Mouse (Mus musculus): ENCODE measurements around the gene Slc38a11. TPM values are rescaled to one million over a fixed set of nuclear protein-coding genes. Genes with fewer than 3 reads are reported as not detected.

Slc38a11 gene
- total RNA-seq, 1 experiment from 2014 or later: 27.8 TPM

DNA sequence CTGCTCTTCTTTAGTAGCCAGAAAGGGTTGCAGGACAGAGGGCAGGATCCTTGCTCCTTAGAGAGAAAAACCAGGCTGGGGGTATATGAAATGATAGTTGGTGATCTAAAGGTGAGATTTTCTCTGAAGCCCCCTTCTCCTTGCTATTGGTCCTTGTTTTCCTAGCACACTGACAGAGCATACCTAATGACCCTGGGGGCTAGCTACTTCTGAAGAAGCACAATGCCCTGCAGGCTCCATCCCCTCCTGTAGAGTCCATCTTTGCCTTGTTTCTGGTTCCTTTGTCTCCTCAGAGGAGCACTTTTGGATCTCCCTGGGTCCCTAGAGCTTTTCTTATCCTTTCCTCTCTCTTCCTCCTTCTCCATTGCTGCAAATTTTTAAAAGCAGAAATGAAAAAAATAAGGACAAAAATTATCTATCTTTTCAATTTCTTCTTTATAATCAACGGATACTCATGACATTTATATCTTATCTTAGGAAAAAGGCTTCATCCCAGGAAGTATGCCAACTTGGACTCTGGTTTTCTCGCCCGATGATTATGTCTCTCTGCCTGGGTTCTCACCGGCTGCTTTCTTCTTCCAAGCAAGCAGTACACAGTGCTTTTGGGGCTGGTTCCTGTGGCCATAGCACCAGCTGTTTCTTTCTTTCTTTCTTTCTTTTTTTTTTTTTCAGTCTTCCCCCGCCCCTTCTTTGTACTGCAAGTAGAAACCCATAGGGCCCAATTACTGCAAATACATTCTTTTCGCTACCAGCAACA is 41.7 kb downstream of the Slc38a11 start:
- DNase-seq: no peak

DNA sequence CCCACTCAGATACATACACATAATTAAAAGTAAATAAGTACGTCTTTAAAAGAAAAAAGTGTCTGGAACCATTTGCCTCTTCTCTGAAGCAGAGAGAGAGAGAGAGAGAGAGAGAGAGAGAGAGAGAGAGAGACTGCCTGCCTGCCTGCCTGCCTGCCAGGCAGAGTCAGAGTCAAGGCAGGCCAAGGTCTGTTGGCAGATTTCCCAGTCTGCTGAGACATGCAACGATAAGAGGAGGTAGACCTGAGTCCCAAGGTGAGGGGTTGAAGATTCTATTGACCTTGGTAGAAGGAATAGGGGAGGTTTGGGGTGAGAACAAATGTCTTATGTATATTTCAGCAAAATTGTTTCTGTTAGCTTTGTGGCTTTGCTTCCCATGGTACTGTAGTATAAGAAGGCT is 42.9 kb downstream of the Slc38a11 start:
- peak; percentile 77 for DNase-seq

DNA sequence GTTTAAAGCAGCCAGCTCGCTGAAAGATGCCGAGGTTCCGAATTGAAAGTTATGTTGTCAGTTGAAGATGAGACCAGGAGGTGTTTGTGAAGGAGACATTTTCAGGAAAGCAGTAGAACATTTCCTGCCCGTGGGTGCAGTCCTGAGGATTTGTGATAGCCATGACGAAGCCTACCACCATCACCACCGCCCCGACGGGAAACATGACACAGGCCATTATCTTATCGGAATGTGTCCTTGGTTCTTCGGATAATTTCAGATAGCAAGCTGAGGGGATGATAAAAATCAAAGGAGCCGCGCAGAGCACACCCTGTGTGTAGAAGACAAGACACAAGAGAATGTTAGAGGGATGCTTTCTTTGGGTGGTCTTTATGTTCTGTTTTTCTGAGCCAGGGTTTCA is 47.1 kb downstream of the Slc38a11 start:
- peak; percentile 35 for DNase-seq

DNA sequence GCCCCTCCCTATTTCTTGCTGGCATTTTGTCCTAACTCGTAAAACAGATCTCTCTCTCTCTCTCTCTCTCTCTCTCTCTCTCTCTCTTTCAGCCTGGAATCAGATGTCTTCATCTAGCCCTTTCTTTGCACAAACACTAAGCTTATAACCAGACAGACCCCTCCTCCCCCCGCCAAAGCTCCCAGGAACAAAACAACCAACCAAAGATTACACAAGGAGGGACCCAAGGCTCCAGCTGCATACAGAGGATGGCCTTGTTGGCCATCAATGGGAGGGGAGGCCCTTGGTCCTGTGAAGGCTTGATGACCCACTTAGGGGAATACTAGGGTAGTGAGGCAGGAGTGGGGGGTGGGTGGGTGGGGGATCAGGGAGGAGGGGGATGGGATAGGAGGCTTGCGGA is 52.6 kb downstream of the Slc38a11 start:
- no peak for DNase-seq

DNA sequence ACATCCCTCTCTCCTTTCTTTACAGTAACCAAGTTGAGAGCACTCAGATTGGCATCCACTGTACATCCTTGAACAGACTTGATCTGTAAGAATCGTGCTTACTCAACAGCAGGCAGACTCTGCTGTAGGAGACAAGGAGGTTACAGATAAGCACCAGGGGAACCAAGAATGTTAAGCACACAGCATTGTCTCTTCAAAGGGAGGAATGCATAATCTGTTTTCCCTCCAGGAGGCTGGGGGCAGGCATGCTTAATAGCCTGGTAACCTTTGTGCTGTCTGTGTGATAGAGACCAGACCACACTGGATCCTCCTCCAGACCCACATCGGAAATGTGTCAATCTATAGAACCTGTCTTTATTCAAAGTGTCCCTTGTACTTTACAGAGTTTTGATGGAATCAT is 67.3 kb downstream of the Slc38a11 start:
- no peak for DNase-seq

DNA sequence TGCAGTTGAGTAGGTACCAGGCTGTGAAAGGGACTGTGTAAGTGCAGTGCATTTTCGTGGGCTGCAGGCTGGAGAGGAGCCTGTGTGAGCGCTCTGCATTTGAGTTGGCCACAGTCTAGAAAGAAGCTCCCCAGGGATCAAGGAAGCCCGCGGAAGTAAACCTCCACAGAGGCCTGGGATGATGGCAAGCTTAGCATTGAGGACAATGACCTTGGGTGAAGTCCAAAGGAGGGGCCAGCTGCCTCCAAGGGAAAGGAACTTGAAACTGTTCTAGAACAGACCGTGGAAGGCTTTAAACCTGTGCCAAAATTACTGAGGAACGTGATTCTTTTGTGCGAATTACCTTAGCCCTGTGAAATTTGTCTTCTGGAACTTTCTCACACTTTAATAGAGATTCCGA is 69.7 kb downstream of the Slc38a11 start:
- DNase-seq: peak; percentile 65

DNA sequence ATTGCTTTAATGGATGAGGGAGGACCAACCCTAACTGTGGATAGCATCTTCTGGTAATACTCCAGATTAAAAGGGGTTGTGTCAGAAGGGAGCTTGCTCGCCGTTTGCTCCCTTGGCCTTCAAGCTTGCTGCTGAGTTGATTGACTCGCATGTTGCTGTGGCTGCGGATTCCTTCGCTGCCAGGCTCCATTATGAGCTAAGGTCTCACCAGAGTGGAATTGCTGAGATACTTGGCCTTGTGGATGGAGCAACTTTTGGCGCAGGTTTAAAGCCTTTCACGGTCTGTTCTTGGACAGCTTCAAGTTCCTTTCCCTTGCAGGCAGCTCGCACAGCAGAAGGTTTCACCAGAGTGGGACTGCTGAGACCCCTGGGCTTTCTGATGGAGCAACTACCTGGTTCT is 70.4 kb downstream of the Slc38a11 start:
- peak; percentile 40 for DNase-seq

DNA sequence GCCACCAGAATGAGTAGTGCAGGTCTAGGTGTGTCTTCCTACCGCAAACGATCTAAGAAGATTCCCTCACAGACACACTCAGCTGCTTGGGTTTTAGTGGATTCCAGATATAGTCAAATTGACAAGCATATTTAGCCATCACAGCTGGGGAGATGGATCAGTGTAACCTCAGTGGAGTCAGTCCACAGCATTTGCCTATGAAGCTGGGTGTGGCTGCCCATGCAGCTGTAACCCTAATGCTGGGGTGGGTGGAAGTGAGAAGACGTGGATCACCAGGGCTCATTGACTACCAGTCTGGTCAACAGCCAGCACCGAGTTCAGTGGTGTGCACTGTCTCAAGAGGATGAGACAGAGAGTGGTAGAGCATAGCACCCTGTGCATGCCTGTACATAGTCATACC is 74.1 kb downstream of the Slc38a11 start:
- DNase-seq: no peak

DNA sequence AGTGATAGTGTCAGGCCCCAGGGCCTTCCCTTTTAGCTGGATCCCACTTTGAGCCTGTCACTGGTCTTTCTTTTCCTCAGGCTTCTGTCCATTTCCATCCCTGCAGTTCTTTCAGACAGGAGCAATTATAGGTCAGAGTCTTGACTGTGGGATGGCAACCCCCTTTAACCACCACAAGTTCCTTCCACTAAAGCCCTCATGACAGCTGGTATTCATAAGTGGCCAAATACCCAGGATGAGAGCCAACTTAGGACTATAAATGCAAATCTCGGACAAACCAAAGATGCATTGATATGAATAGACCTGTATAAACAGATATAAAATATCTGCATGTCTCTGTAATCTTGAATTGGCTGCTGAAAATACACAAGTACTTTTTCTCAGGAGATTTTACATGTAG is 75.1 kb downstream of the Slc38a11 start:
- DNase-seq: no peak

DNA sequence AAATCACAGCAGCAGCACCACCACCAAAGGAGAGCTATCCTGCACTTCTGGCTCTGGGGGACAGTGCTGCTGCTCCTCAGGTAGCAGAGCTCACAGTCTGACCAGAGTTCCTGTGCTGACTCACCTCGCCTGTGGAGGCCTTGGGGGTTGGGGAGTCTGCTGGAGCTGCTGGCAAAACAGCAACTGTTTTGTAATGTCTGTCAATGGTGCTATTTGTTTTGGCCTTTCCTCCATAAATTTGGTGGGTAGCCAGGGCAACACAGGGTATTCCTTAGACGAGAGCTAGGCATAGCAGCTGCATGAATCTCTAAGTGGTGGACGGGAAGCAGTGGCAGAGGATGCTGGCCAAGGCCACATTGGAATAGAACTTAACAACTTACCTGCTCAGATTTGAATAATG is 78.5 kb downstream of the Slc38a11 start:
- peak; percentile 87 for DNase-seq

DNA sequence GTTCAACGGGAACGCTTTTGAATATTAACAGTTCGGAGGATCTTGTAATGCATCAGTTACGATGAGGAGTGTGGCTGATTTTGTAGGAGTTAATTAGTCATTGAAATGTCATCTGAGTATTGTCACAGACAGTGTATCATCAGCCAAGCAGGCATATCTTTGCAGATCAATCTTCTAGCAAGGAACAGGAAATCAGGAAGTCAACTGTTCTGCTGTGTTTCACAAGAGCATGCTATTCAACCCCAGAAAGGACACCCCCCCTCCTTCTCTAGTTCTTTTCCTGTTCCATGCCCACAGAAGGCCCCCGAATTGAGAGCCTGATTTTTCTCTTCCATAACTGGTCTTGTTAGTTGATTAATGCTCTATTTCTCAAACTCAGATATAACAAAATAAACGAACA is 80.9 kb downstream of the Slc38a11 start:
- no peak for DNase-seq

DNA sequence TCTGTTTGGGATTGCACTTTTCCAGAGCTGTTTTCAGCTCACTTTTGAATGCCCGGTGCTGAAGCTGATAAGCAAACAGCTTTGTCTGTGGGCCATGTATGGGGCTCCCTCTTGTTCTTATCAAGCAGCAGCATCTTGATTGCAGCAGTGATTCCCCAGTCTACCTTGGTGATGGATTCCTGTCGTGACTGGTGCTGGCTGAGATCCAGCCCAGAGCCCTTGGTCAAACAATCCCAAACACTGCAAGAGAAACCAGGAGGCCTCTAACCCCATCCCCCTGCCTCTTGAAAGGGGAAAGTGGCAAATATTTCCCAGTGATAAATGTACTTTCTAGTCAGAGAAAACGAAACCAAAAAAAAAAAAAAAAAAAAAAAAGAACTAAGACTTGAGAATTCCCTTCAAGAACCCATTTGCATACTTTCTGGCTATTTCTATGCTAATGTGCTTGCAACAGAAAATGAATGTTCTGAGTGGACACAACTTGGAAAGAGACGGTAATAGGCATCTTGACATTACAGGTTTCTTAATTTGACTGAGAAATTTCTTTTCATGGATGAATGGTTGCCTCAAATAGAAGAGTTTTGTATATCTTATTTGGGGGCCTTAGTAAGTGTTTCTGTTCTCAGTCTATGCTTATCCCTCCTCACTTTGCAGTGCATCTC is 84.7 kb downstream of the Slc38a11 start:
- peak; percentile 66 for DNase-seq

DNA sequence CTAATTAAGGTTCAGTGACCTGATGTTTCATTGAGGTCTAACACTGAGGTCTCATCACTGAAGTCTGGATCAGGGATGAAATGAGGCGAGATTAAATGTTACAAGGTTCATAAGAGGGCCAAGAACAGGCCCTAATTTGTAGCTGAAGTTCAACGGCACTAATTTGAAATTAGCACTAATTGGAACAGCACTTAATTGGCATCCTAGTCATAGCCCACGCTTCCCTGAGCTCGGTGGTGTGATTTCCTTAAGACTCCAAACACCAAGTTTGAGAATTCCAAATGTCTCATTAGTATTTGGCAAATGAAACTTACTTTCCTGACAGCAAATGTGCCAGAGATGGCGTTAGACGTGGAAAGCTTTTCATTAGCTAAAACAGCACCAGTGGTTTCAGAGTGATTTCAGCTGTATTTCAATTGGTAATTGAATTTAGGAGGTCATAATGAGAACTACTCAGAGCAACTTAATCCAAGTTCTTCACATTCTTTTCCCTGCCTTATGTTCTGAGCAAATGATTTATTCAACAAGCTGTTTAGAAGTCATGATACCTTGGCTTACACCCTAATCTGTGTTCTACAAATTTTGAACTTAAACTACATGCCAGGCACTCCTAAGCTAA is 88.3 kb downstream of the Slc38a11 start:
- DNase-seq: no peak

DNA sequence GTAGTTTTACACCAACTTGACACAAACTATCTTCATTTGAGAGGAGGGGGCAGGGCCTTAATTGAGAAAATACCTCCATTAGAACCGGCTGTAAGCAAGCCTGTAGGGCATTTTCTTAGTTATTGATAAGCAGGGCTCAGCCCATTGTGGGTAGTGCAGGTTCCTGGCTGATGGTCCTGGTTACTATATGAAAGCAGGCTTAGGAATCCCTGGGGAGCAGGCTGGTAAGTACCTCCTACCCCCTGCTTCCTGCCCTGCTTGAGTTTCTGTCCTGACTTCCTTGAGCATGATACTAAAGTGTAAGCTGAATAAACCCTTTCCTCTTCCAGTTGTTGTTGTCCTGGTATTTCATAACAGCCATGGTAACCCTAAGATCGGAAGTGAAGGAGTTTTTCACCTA is 89.9 kb downstream of the Slc38a11 start:
- no peak for DNase-seq

DNA sequence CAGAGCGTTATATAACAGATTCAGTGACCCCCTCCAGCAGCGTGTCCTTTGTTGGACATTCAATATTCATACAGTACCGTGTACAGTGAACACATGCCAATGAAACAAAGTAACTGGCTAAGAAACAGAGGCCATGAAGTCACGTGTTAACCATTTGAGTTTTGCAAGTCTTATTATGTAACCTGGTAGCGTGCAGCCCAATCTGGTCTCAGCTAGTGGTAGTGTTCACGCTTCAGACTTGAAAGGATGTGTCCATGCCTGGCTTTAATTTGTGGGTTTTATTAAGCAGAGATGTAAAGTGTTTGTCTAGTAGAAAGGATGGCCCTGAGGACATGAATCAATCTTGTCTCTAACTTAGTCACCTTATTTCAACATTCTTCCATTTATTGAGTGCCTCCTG is 95.1 kb downstream of the Slc38a11 start:
- DNase-seq: peak; percentile 37

DNA sequence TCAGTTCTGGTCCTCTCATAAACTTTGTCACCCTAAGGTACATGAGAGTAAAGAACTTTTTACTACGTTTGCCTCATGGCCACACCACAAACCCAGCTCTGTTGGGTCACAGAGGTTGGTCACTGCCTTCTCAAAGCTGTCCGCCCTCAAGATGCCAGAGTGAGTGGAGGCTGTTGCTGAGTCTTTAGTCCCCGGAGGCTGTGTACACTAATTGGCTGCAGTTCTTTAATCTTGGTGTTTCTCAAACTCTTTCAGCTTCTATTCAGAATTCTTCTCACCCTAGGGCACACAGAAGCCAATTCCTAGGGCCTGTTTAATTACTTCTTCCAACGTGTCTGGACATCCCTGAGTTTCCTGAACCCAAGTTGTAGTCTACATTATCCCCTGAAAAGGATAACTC is 96.0 kb downstream of the Slc38a11 start:
- DNase-seq: no peak

DNA sequence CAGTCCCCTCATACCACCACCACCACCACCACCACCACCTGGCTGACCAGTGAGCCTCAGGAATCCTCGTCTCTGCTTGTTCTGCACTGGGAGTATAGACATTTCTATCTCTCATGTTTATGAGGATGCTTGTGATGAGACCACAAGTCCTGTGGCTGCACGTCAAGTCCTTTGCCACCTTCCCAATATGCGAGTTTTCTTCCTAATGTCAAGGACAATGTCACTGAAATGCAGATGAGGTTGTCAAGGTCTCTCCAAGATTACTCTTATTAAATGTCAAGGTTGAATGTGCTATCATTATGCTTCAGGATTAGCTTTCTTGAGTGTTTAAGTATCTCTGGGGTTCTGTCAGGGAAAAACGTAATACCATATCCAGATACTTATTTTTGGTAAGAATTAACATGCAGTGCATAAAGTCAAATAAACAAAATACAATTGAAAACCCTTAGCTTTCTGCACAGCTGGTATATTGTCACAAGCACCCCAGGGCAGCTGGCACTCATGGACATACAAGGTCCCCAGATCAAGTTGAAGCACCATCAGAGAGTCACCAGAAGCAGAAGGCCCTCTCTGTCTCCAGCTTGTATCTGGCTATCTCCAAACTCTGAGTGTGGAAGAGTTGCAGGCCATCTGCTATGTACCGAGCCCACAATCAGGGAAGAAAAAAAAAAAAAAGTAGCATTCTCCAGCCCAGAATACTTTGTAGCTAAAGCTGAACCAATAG is 97.1 kb downstream of the Slc38a11 start:
- peak; percentile 18 for DNase-seq

Small RNAs within 50 kb of the gene (microRNA-seq; reads per million reads assigned to microRNA genes)
- 0 reads per million in 2 experiments for gene Mir6337

Other genes starting within 250 kb of the Slc38a11 start
- gene Cobll1, start 124.6 kb downstream of the Slc38a11 start, total RNA-seq (2021): 189 and 216 TPM in 2 replicates
- gene Scn3a, start 203.6 kb upstream of the Slc38a11 start, total RNA-seq (2021): 6.2 and 8.2 TPM in 2 replicates